Mouse (Mus musculus): ENCODE data around the gene Hmga1b. TPM values are rescaled to one million over a fixed set of nuclear protein-coding genes. Genes with fewer than 3 reads are reported as not detected.

Gene Hmga1b
- total and polyA plus RNA-seq, 3 experiments = 190 to 633 TPM; not detected in 1

GRCm38 (mm10) chr11:120740981-120741380, 21.6 kb upstream of the Hmga1b start:
- Histone ChIP-seq H3K27me3 (ENCODE audit: control insufficient read depth in 1 of 2, insufficient read depth in 2 of 2, low read length in 2 of 2) (peaks cover 3% of the 10 kb centered on the region in 2 experiments), H3K9ac (ENCODE audit: control insufficient read depth, low read depth, low read length, poor library complexity, severe bottlenecking) (no peak overlapping the region), H3K27ac (ENCODE audit: control insufficient read depth, low read depth, low read length) (no peak overlapping the region), H3K79me2 (ENCODE audit: control insufficient read depth, insufficient read depth, low read length, poor library complexity) (no peaks in the 10 kb centered on the region), H3K4me1 (ENCODE audit: control insufficient read depth in 1 of 2, insufficient read depth in 2 of 2, low read length in 2 of 2) (no peaks in the 10 kb centered on the region), H3K36me3 (ENCODE audit: control insufficient read depth in 1 of 2, insufficient read depth in 2 of 2, low read length in 2 of 2) (no peaks in the 10 kb centered on the region), H3K4me3 (ENCODE audit: control insufficient read depth in 1 of 2, insufficient read depth in 1 of 2, low read depth in 2 of 2, low read length in 2 of 2) (no peak overlapping the region), H3K9me3 (replicated peaks; ENCODE audit: insufficient read depth, low read length) (no peaks in the 10 kb centered on the region)
- TF ChIP-seq MEF2A (IDR thresholded peaks at IDR 0.05; ENCODE audit: extremely low read depth, insufficient replicate concordance, low read depth, low read length, poor library complexity, severe bottlenecking) (no peak), MYC (IDR thresholded peaks at IDR 0.05; ENCODE audit: low read depth, low read length) (no peak), MYB (IDR thresholded peaks at IDR 0.05; ENCODE audit: low read depth, low read length) (no peak)
- DNase-seq (ENCODE audit: low read depth, low spot score) = no peak

- TF ChIP-seq ZNF384 (IDR thresholded peaks at IDR 0.05; ENCODE audit: low read depth, low read length) (no peak), HCFC1 (IDR thresholded peaks at IDR 0.05; ENCODE audit: low read depth, low read length) (no peak), GATA1 (IDR thresholded peaks at IDR 0.05; ENCODE audit: low read depth, low read length) (no peak), RAD21 (IDR thresholded peaks at IDR 0.05; ENCODE audit: low read depth, low read length) (no peak), ZMIZ1 (IDR thresholded peaks at IDR 0.05; ENCODE audit: low read depth, low read length) (no peak), KAT2A (conservative IDR thresholded peaks at IDR 0.05; ENCODE audit: low read depth, low read length) (no peak), MAFK (IDR thresholded peaks at IDR 0.05; ENCODE audit: borderline replicate concordance, low read depth, low read length) (no peak), POLR2AphosphoS5 (IDR thresholded peaks at IDR 0.05; ENCODE audit: borderline replicate concordance, low read depth, low read length) (no peak), BHLHE40 (IDR thresholded peaks at IDR 0.05; ENCODE audit: borderline replicate concordance, low read depth, low read length) (no peak), GABPA (IDR thresholded peaks at IDR 0.05; ENCODE audit: low read depth, low read length) (no peak)
- Histone ChIP-seq H3K4me1 (ENCODE audit: control insufficient read depth in 1 of 2, insufficient read depth in 2 of 2, low read length in 2 of 2) (no peaks in the 10 kb centered on the region; a peak in 2 of 4 replicates), H3K27me3 (ENCODE audit: control insufficient read depth in 1 of 2, insufficient read depth in 2 of 2, low read length in 2 of 2) (peaks cover 0 to 3% of the 10 kb centered on the region in 2 experiments; a peak in 3 of 4 replicates)
These were observed 18.4 kb upstream of the Hmga1b start for GRCm38 (mm10) chr11:120744121-120744701.

GRCm38 (mm10) chr11:120747974-120748373, 14.6 kb upstream of the Hmga1b start:
- H3K4me1 ChIP-seq (ENCODE audit: control insufficient read depth in 1 of 2, insufficient read depth in 2 of 2, low read length in 2 of 2) = no peaks in the 10 kb centered on the region; a peak in 2 of 4 replicates
- 0 out of 4 replicates have a peak, but pooled peaks cover 0 to 4% of the 10 kb centered on the region in 2 experiments for H3K27me3 ChIP-seq (ENCODE audit: control insufficient read depth in 1 of 2, insufficient read depth in 2 of 2, low read length in 2 of 2)
- H3K9me3 ChIP-seq (replicated peaks; ENCODE audit: insufficient read depth, low read length) = no peaks in the 10 kb centered on the region
- H3K4me3 ChIP-seq (ENCODE audit: control insufficient read depth in 1 of 2, insufficient read depth in 1 of 2, low read depth in 2 of 2, low read length in 2 of 2) = no peak overlapping the region
- H3K27ac ChIP-seq (ENCODE audit: control insufficient read depth, low read depth, low read length) = no peak overlapping the region
- H3K79me2 ChIP-seq (ENCODE audit: control insufficient read depth, insufficient read depth, low read length, poor library complexity) = no peaks in the 10 kb centered on the region
- no peak overlapping the region for H3K9ac ChIP-seq (ENCODE audit: control insufficient read depth, low read depth, low read length, poor library complexity, severe bottlenecking)
- TF ChIP-seq MAX (IDR thresholded peaks at IDR 0.05; ENCODE audit: low read length) (peak; percentile 55; the same call in 1 of the 2 replicates), USF1 (IDR thresholded peaks at IDR 0.05; ENCODE audit: low read depth, low read length) (peak; percentile 60), UBTF (IDR thresholded peaks at IDR 0.05; ENCODE audit: borderline replicate concordance, insufficient read depth, low read depth, low read length) (no peak), RCOR1 (IDR thresholded peaks at IDR 0.05; ENCODE audit: low read depth, low read length) (0 out of 2 replicates have a peak, but pooled peaks have one; percentile 8), SIN3A (IDR thresholded peaks at IDR 0.05; ENCODE audit: low read length) (peak; percentile 40; the same call in 1 of the 2 replicates), RAD21 (IDR thresholded peaks at IDR 0.05; ENCODE audit: low read depth, low read length) (no peak), CHD1 (IDR thresholded peaks at IDR 0.05; ENCODE audit: low read depth, low read length) (no peak)
- no peak for DNase-seq (ENCODE audit: low read depth, low spot score)
- no peaks in the 10 kb centered on the region for H3K36me3 ChIP-seq (ENCODE audit: control insufficient read depth in 1 of 2, insufficient read depth in 2 of 2, low read length in 2 of 2)

More at GRCm38 (mm10) chr11:120744121-120744701, 18.4 kb upstream of the Hmga1b start:
- Histone ChIP-seq H3K9me3 (replicated peaks; ENCODE audit: insufficient read depth, low read length) (no peaks in the 10 kb centered on the region), H3K79me2 (ENCODE audit: control insufficient read depth, insufficient read depth, low read length, poor library complexity) (no peaks in the 10 kb centered on the region), H3K4me3 (ENCODE audit: control insufficient read depth in 1 of 2, insufficient read depth in 1 of 2, low read depth in 2 of 2, low read length in 2 of 2) (no peak overlapping the region), H3K36me3 (ENCODE audit: control insufficient read depth in 1 of 2, insufficient read depth in 2 of 2, low read length in 2 of 2) (no peaks in the 10 kb centered on the region), H3K27ac (ENCODE audit: control insufficient read depth, low read depth, low read length) (no peak overlapping the region), H3K9ac (ENCODE audit: control insufficient read depth, low read depth, low read length, poor library complexity, severe bottlenecking) (no peak overlapping the region)
- DNase-seq (ENCODE audit: low read depth, low spot score) = no peak

Data from MEL (cell line).